Mouse (Mus musculus) hindbrain, embryonic 13.5 days (tissue): ENCODE measurements around the gene Cfap74. TPM values are rescaled to one million over a fixed set of nuclear protein-coding genes. Genes with fewer than 3 reads are reported as not detected.

Experiments used
- polyA plus RNA-seq: library from polyadenylated mRNA; unstranded; fragments of >200 nt; fragmentation: Nextera tagmentation; extraction: Ambion mirVana; gene quantifications from 2 replicates; pipeline ENCODE4 v1.2.1, GENCODE M21; 2015

The Cfap74 gene
- polyA plus RNA-seq, 1 experiment from 2014 or later: 3.5 TPM

Other genes starting within 250 kb of the Cfap74 start
- gene Ski, start 186.6 kb upstream of the Cfap74 start, polyA plus RNA-seq: 10.3 and 10.4 TPM in 2 replicates
- gene Faap20, start 159.4 kb upstream of the Cfap74 start, polyA plus RNA-seq: 78.8 and 84.8 TPM in 2 replicates
- gene Prkcz, start 47.8 kb upstream of the Cfap74 start, polyA plus RNA-seq: 63.3 and 69.2 TPM in 2 replicates
- 0.10 and 0.17 TPM in 2 replicates for gene Gabrd, start 11.1 kb upstream of the Cfap74 start, polyA plus RNA-seq
- gene Tmem52, start 59.9 kb downstream of the Cfap74 start, polyA plus RNA-seq: not detected in 2 replicates
- gene Gnb1, start 82.2 kb downstream of the Cfap74 start, polyA plus RNA-seq: 1,012 and 1,052 TPM in 2 replicates
- gene Nadk, start 153.2 kb downstream of the Cfap74 start, polyA plus RNA-seq: 82.5 and 84.5 TPM in 2 replicates
- gene Slc35e2, start 192.2 kb downstream of the Cfap74 start, polyA plus RNA-seq: 15.1 and 15.9 TPM in 2 replicates
- 65.2 and 65.8 TPM in 2 replicates for gene Cdk11b, start 215.7 kb downstream of the Cfap74 start, polyA plus RNA-seq
- not detected in 2 replicates for gene Gm10563, start 236.2 kb downstream of the Cfap74 start, polyA plus RNA-seq
- 3.9 and 4.5 TPM in 2 replicates for gene Mmp23, start 244.2 kb downstream of the Cfap74 start, polyA plus RNA-seq